Mouse (Mus musculus) neural tube, embryonic 13.5 days (tissue): ENCODE measurements at regions not wholly inside any gene's neighbourhood (a gene's known extent, or its start where the extent isn't known, plus 50 kb on each side); places are given as distances from the start of the nearest gene placed in this dataset.

Experiments used
- ATAC-seq: fragments of 200-750 bp; cut with Nextera tagmentation; 2 replicates; pipeline ENCODE4 v1.8.0; 2017; ENCODE audit warnings: low read depth, mild to moderate bottlenecking, moderate TSS enrichment, moderate library complexity
- H3K27ac ChIP-seq: fragments of 300-500 bp; sonication (generic); replicated peaks from 2 replicates; pipeline ENCODE4 v1.5.1; 2015; ENCODE audit warnings: moderate library complexity, mild to moderate bottlenecking, inconsistent platforms
- H3K27me3 ChIP-seq: fragments of 300-500 bp; sonication (generic); 2 replicates; pipeline ENCODE4 v1.6.1; 2015; ENCODE audit warnings: mild to moderate bottlenecking, inconsistent platforms
- H3K36me3 ChIP-seq: fragments of 300-500 bp; sonication (generic); 2 replicates; pipeline ENCODE4 v1.6.1; 2015; ENCODE audit warnings: mild to moderate bottlenecking, inconsistent platforms
- H3K4me1 ChIP-seq: fragments of 300-500 bp; sonication (generic); replicated peaks from 2 replicates; pipeline ENCODE4 v1.6.1; 2015; ENCODE audit warnings: inconsistent platforms
- H3K4me2 ChIP-seq: fragments of 300-500 bp; sonication (generic); 2 replicates; pipeline ENCODE4 v1.6.1; 2015; ENCODE audit warnings: inconsistent platforms, mild to moderate bottlenecking, moderate library complexity
- H3K4me3 ChIP-seq: fragments of 300-500 bp; sonication (generic); 2 replicates; pipeline ENCODE4 v1.5.1; 2015; ENCODE audit warnings: mild to moderate bottlenecking, inconsistent platforms
- H3K9ac ChIP-seq: fragments of 300-500 bp; sonication (generic); 2 replicates; pipeline ENCODE4 v1.6.1; 2015; ENCODE audit warnings: moderate library complexity, mild to moderate bottlenecking, inconsistent platforms
- H3K9me3 ChIP-seq: fragments of 300-500 bp; sonication (generic); 2 replicates; pipeline ENCODE4 v1.6.1; 2016; ENCODE audit warnings: inconsistent platforms
- WGBS: fragments of 180-500 bp; shearing (Covaris S2); methylation state at CpG from one replicate; pipeline ENCODE4 v1.1.7; 2015; 5-methylcytosine and 5-hydroxymethylcytosine counted together

GRCm38 (mm10) chr11:7932638-7933037 lies 718.9 kb upstream of the Igfbp3 start:
- 91% methylated on average over 5 of the region's 5 CpGs for WGBS
- no peak for ATAC-seq
- no peaks in the 10 kb centered on the region for H3K9me3 ChIP-seq
- H3K4me1 ChIP-seq: no peaks in the 10 kb centered on the region
- no peak overlapping the region for H3K27ac ChIP-seq
- no peaks in the 10 kb centered on the region for H3K36me3 ChIP-seq
- no peak overlapping the region for H3K9ac ChIP-seq
- H3K4me3 ChIP-seq: no peak overlapping the region
- H3K27me3 ChIP-seq: no peaks in the 10 kb centered on the region
- no peak overlapping the region for H3K4me2 ChIP-seq

DNA sequence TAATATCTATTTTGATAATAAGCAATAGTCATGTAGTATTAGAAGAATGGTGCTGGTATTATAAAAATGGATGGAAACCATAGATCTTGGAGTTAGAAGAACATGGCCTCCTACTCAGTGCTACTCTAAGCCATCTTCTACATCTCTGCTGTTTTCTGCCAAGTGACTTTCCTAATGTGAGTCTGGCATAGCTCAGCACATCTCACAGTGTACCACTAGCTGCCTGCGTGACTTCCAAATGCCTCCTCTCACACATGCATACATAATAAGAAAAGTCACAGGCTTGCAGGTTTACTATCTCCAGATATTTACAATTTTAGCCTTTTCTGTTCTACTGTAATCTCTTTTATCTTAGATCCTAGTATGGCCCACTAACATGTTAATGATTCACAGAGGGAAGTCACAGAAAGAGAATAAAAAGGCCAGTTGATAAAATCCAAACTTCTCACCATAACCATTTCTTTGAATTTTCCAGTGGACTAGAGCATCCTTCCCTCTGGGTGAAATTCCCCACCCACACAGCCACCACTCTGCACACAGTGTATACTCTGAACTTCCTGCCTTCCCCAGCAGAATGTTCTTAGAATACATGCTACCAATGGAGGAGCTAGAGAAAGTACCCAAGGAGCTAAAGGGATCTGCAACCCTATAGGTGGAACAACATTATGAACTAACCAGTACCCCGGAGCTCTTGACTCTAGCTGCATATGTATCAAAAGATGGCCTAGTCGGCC lies 717.5 kb upstream of the Igfbp3 start:
- WGBS: 96% methylated on average over 3 of the region's 3 CpGs
- Histone ChIP-seq H3K27ac (no peak overlapping the region), H3K4me1 (no peaks in the 10 kb centered on the region), H3K27me3 (no peaks in the 10 kb centered on the region), H3K9ac (no peak overlapping the region), H3K36me3 (no peaks in the 10 kb centered on the region), H3K9me3 (no peaks in the 10 kb centered on the region), H3K4me3 (no peak overlapping the region), H3K4me2 (no peak overlapping the region)
- no peak for ATAC-seq

DNA sequence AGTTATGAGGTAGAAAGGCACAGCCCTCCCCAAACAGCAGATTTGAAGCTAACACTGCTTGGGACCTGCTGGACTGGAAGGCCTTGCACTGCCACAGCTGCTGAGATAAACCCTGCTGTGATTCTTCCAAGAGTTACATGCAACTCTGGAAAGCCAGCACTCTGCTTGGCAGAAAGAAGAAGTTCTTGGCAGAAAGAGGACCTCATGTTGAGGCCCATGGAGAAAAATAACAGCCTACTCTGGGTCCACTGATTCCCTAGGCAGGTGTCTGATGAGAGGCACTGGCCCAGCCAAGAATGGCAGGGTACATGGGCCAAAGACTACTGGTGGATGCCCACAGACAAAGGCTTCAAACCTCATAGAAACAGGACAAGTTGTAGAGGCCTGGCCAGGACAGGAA lies 714.0 kb upstream of the Igfbp3 start:
- Histone ChIP-seq H3K4me3 (no peak overlapping the region), H3K9ac (no peak overlapping the region), H3K27ac (no peak overlapping the region), H3K4me1 (no peaks in the 10 kb centered on the region), H3K36me3 (no peaks in the 10 kb centered on the region), H3K9me3 (no peaks in the 10 kb centered on the region), H3K27me3 (no peaks in the 10 kb centered on the region), H3K4me2 (no peak overlapping the region)
- ATAC-seq: no peak

DNA sequence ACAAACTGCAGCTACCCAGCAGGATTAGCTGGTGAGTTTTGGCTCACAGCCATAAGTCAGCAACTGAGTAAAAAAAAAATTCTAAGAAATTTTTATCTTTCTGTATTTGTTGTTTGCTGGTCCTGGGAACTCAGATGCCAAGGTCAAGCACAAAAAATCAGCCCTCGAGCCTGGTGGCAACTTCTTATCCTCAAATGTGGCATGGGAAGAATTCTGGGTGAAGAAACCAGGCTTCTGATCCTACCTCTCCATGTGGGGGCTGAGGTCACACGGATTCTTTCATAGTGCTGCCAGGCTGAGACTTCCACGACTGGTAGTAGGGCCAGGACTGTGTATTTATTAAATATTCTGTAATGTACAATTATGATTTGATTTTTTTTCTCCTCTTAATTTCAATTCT lies 698.3 kb upstream of the Igfbp3 start:
- no peak for ATAC-seq
- Histone ChIP-seq H3K9ac (no peak overlapping the region), H3K9me3 (no peaks in the 10 kb centered on the region), H3K36me3 (no peaks in the 10 kb centered on the region), H3K27me3 (no peaks in the 10 kb centered on the region), H3K4me2 (no peak overlapping the region), H3K27ac (no peak overlapping the region), H3K4me1 (no peaks in the 10 kb centered on the region), H3K4me3 (no peak overlapping the region)
- 81% methylated on average over 3 of the region's 3 CpGs for WGBS

DNA sequence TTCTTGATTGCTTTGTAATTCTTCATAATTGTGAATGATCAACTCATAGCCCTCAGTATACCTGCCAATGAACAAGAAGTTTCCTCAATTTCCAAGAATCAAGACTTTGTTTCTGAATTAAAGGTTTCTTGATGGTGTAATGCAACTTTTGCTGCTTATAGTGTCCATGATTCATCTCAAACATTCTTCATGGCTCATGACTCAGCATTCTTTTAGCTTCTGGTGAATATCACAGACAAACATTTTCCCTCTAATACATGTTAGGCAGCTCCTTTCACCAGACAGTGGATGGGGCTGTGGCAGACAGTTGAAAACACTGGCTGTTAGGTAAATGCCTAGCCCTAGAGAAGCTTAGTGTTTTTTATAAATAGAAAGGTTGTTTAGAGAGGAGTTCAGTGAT lies 686.5 kb upstream of the Igfbp3 start:
- Histone ChIP-seq H3K4me2 (no peak overlapping the region), H3K36me3 (no peaks in the 10 kb centered on the region), H3K27ac (no peak overlapping the region), H3K4me3 (no peak overlapping the region), H3K27me3 (no peaks in the 10 kb centered on the region), H3K4me1 (no peaks in the 10 kb centered on the region), H3K9me3 (no peaks in the 10 kb centered on the region), H3K9ac (no peak overlapping the region)
- no peak for ATAC-seq

GRCm38 (mm10) chr11:7898204-7898603 lies 684.5 kb upstream of the Igfbp3 start:
- H3K9me3 ChIP-seq: no peaks in the 10 kb centered on the region
- ATAC-seq: no peak
- 71% methylated on average over 5 of the region's 5 CpGs for WGBS
- no peaks in the 10 kb centered on the region for H3K4me1 ChIP-seq
- H3K27ac ChIP-seq: no peak overlapping the region
- H3K4me2 ChIP-seq: no peak overlapping the region
- H3K36me3 ChIP-seq: no peaks in the 10 kb centered on the region
- H3K9ac ChIP-seq: no peak overlapping the region
- no peak overlapping the region for H3K4me3 ChIP-seq
- H3K27me3 ChIP-seq: no peaks in the 10 kb centered on the region

DNA sequence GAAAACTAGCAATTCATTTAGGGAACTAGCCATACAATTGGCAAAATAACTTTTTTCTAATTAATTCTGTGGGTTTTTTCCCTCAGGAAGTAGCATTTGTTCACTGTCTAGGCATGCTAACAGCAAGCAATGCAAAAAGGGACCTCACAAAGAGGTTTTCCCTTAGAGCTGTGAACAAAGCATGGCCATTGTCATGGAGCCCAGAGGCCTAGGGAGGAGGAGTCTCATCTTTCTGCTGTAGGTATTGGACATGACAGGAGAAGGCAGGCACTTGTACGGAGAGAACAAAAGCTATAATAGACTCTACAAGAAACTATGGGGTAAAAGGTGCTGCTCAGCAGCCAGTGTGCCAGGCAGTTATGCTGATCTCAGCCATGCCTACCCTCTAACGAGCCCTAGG lies 666.8 kb upstream of the Igfbp3 start:
- H3K9me3 ChIP-seq: no peaks in the 10 kb centered on the region
- no peak overlapping the region for H3K9ac ChIP-seq
- 47% methylated on average over 2 of the region's 2 CpGs for WGBS
- H3K4me1 ChIP-seq: no peaks in the 10 kb centered on the region
- H3K27ac ChIP-seq: no peak overlapping the region
- no peak overlapping the region for H3K4me2 ChIP-seq
- ATAC-seq: no peak
- no peak overlapping the region for H3K4me3 ChIP-seq
- no peaks in the 10 kb centered on the region for H3K27me3 ChIP-seq
- H3K36me3 ChIP-seq: no peaks in the 10 kb centered on the region

GRCm38 (mm10) chr11:7864116-7864515 lies 650.4 kb upstream of the Igfbp3 start:
- Histone ChIP-seq H3K27me3 (no peaks in the 10 kb centered on the region), H3K4me2 (no peak overlapping the region), H3K4me1 (no peaks in the 10 kb centered on the region), H3K36me3 (no peaks in the 10 kb centered on the region), H3K9ac (no peak overlapping the region), H3K27ac (no peak overlapping the region), H3K9me3 (no peaks in the 10 kb centered on the region), H3K4me3 (no peak overlapping the region)
- ATAC-seq: no peak
- 75% methylated on average over 3 of the region's 3 CpGs for WGBS

DNA sequence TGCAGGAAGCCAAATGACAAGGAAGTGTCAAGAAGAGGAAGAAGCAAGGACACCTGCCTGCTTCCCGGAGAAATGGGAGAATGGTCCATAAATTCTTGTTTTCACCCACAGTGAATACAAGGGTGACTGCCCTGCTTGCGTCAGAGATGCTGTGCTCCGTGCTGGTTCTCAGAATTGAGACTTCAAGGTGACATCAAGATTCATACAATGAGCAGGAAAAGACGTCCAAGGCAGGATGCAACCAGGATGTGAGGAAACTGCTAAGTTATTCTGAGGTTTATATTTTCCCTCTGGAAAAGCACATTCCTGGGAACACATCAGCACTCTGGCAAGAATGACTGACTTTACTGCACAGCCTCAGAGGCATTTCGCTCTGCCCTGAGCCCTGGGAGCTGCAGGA lies 650.0 kb upstream of the Igfbp3 start:
- Histone ChIP-seq H3K27ac (no peak overlapping the region), H3K4me1 (no peaks in the 10 kb centered on the region), H3K27me3 (no peaks in the 10 kb centered on the region), H3K4me2 (no peak overlapping the region), H3K9ac (no peak overlapping the region), H3K4me3 (no peak overlapping the region), H3K36me3 (no peaks in the 10 kb centered on the region), H3K9me3 (no peaks in the 10 kb centered on the region)
- WGBS: 81% methylated on average over 5 of the region's 5 CpGs
- ATAC-seq: no peak

GRCm38 (mm10) chr11:7862547-7862946 lies 648.8 kb upstream of the Igfbp3 start:
- no peak overlapping the region for H3K4me3 ChIP-seq
- H3K9ac ChIP-seq: no peak overlapping the region
- no peaks in the 10 kb centered on the region for H3K9me3 ChIP-seq
- no peak overlapping the region for H3K4me2 ChIP-seq
- H3K4me1 ChIP-seq: no peaks in the 10 kb centered on the region
- H3K27ac ChIP-seq: no peak overlapping the region
- H3K27me3 ChIP-seq: no peaks in the 10 kb centered on the region
- no peak for ATAC-seq
- H3K36me3 ChIP-seq: no peaks in the 10 kb centered on the region

DNA sequence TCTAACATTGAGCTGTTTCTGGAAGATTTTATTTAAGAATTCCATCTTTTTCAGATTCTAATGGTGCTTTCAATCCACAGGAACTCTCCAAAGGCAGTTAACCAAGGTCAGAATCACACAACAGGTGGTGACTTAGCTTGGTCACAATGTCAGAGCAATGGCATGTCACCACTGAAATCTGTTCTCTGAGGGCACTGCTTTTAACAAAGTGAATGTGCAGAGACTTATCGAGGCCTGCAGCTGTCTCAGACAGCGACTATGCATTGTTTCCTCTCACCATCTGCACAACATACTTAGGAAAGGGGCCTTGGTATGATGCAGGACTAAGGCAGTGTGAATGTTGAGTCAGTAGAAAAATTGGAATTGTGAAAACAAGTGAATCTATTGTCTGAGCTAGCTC lies 638.9 kb upstream of the Igfbp3 start:
- no peak overlapping the region for H3K4me3 ChIP-seq
- 85% methylated on average over 2 of the region's 2 CpGs for WGBS
- ATAC-seq: no peak

GRCm38 (mm10) chr11:7838311-7839237 lies 624.9 kb upstream of the Igfbp3 start:
- Histone ChIP-seq H3K36me3 (no peaks in the 10 kb centered on the region), H3K4me1 (no peaks in the 10 kb centered on the region), H3K27me3 (no peaks in the 10 kb centered on the region), H3K4me2 (no peak overlapping the region), H3K27ac (no peak overlapping the region), H3K4me3 (no peak overlapping the region), H3K9me3 (no peaks in the 10 kb centered on the region), H3K9ac (no peak overlapping the region)
- ATAC-seq: no peak
- WGBS: 76% methylated on average over 8 of the region's 8 CpGs

More for the DNA sequence above, 638.9 kb upstream of the Igfbp3 start:
- Histone ChIP-seq H3K4me2 (no peak overlapping the region), H3K36me3 (no peaks in the 10 kb centered on the region), H3K27ac (no peak overlapping the region), H3K27me3 (no peaks in the 10 kb centered on the region), H3K9me3 (peaks cover 8% of the 10 kb centered on the region), H3K4me1 (no peaks in the 10 kb centered on the region), H3K9ac (no peak overlapping the region)
